ENCODE assay signal across 11 mouse cellular contexts in the genomic region with DNA sequence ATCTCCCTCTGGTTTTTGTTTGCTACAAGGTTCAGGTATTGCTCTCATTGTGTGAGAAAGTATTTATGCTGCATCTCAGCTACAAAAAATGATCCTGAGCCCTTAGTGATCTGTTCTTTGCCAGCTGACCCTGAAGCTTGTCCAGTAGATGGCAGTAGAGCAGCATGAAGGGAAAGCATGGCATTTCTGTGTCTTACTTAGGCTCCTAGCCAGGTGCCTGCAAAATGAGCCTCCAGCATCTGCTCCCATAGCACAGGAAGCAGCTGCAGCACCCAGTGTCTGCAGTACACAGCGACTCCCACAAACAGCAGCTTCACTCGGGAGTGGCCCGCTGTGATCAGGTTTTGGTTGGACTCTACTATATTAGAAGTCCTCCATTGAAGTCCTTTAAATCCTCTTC. TPM values are rescaled to one million over a fixed set of nuclear protein-coding genes. Genes with fewer than 3 reads are reported as not detected.
DNase-seq lines count a peak whose midpoint lies in the region; ATAC-seq and TF ChIP-seq lines count a peak whose summit lies in the region.
"Not testable (repeated sequence)": the region's sequence is repeated elsewhere in the genome, so short reads cannot be mapped to it uniquely, and the experiment has no call there.
"Had no signal": no experiment of that assay in that cellular context is flagged by ENCODE, and none has a peak within 500 bp of the region (broad histone marks: within the 10 kb centered on the region; RNA-seq: fewer than 3 reads in every experiment).

No protein-coding gene starts in this region.

- intact Hi-C loops in left cerebral cortex, postnatal 4 days (cut with DNase I), result not testable (repeated sequence)

- DNase-seq in A20 (ENCODE audit: low read depth, low spot score), result peak; percentile 77
- peak; percentile 90 for DNase-seq in embryonic facial prominence, embryonic 14.5 days (ENCODE audit: low spot score)
- peak; percentile 87 for DNase-seq in kidney, adult 9 months
- peak; percentile 80 for DNase-seq in left cerebral cortex, postnatal 4 days

- not testable (repeated sequence) for H3K4me1 ChIP-seq in bone marrow, adult 2 months (ENCODE audit: control insufficient read depth, insufficient read depth, low read length); embryonic facial prominence, embryonic 14.5 days (ENCODE audit: control insufficient read depth, insufficient read depth, low read length); midbrain, embryonic 16.5 days (ENCODE audit: control insufficient read depth, insufficient read depth, low read length); small intestine, adult 2 months (ENCODE audit: control insufficient read depth, insufficient read depth, insufficient read length, low read length)

- not testable (repeated sequence) for TF ChIP-seq POLR2A in bone marrow, adult 2 months (IDR thresholded peaks at IDR 0.05; ENCODE audit: borderline replicate concordance, control insufficient read depth, low read depth, low read length); small intestine, adult 2 months (IDR thresholded peaks at IDR 0.05; ENCODE audit: low read depth, low read length)

- H3K9me3 ChIP-seq in embryonic facial prominence, embryonic 14.5 days (ENCODE audit: control insufficient read depth, low read length); midbrain, embryonic 16.5 days (replicated peaks; ENCODE audit: control insufficient read depth, low read length, poor library complexity, severe bottlenecking): not testable (repeated sequence)

- TF ChIP-seq CTCF in bone marrow, adult 2 months (IDR thresholded peaks at IDR 0.05; ENCODE audit: control insufficient read depth, insufficient read depth, low read length), result peak; percentile 42
- TF ChIP-seq CTCF in small intestine, adult 2 months (IDR thresholded peaks at IDR 0.05; ENCODE audit: extremely low read depth, insufficient read length, insufficient replicate concordance, low read depth, low read length), result peak; percentile 37; the same call in 1 of the 2 replicates

- H3K27ac ChIP-seq in bone marrow, adult 2 months (ENCODE audit: control insufficient read depth, insufficient read depth, low read depth, low read length, poor library complexity); embryonic facial prominence, embryonic 14.5 days (replicated peaks; ENCODE audit: low read depth, low read length); midbrain, embryonic 16.5 days (ENCODE audit: low read length); small intestine, adult 2 months (ENCODE audit: insufficient read depth, low read depth, low read length): not testable (repeated sequence)

- not testable (repeated sequence) for H3K9ac ChIP-seq in embryonic facial prominence, embryonic 14.5 days (ENCODE audit: low read depth, low read length)
- 0 out of 2 replicates have a peak overlapping the region, but pooled peaks have one; percentile 34 for H3K9ac ChIP-seq in midbrain, embryonic 16.5 days (ENCODE audit: low read depth, low read length)

- ATAC-seq in embryonic facial prominence, embryonic 14.5 days (ENCODE audit: low read depth), result 0 out of 2 replicates have a peak, but pooled peaks have one; percentile 15
- ATAC-seq in granulocyte monocyte progenitor cell, adult 5-6 weeks (replicated peaks; ENCODE audit: poor library complexity, severe bottlenecking), result peak; percentile 77; the same call in 1 of the 2 replicates
- peak; percentile 90 for ATAC-seq in midbrain, embryonic 16.5 days

- H3K27me3 ChIP-seq in embryonic facial prominence, embryonic 14.5 days (replicated peaks; ENCODE audit: control insufficient read depth, insufficient read depth, low read length); midbrain, embryonic 16.5 days (ENCODE audit: control insufficient read depth, insufficient read depth, low read depth, low read length); small intestine, adult 2 months (ENCODE audit: control insufficient read depth, insufficient read depth, low read length): not testable (repeated sequence)

- under 1% methylated on average over 3 of the region's 3 CpGs for WGBS in bone marrow, adult 2 months
- WGBS in embryonic facial prominence, embryonic 14.5 days, result 5% methylated on average over 3 of the region's 3 CpGs
- WGBS in midbrain, embryonic 16.5 days, result 0% methylated on average over 3 of the region's 3 CpGs
- WGBS in small intestine, adult 2 months, result under 1% methylated on average over 3 of the region's 3 CpGs

- not testable (repeated sequence) for H3K4me2 ChIP-seq in embryonic facial prominence, embryonic 14.5 days (ENCODE audit: low read depth, low read length)
- H3K4me2 ChIP-seq in midbrain, embryonic 16.5 days (ENCODE audit: low read length), result peak overlapping the region; percentile 39

- not testable (repeated sequence) for H3K4me3 ChIP-seq in bone marrow, adult 2 months (replicated peaks; ENCODE audit: control insufficient read depth, low read depth, low read length); embryonic facial prominence, embryonic 14.5 days (ENCODE audit: low read depth, low read length); midbrain, embryonic 16.5 days (ENCODE audit: low read depth, low read length); small intestine, adult 2 months (ENCODE audit: low read depth, low read length)

- not testable (repeated sequence) for H3K36me3 ChIP-seq in embryonic facial prominence, embryonic 14.5 days (ENCODE audit: control insufficient read depth, insufficient read depth, low read length); midbrain, embryonic 16.5 days (ENCODE audit: control insufficient read depth, insufficient read depth, low read length); small intestine, adult 2 months (ENCODE audit: control insufficient read depth, insufficient read depth, low read length)

RNA-seq across cellular contexts. Expression of a gene that starts 17.1 kb away (rescaled TPM):
- polyA plus RNA-seq in bone marrow, adult 2 months (2011; ENCODE audit: insufficient read depth, insufficient read length, low replicate concordance, missing spikeins), result not detected in 2 replicates
- not detected in 2 replicates for polyA plus RNA-seq in embryonic facial prominence, embryonic 14.5 days (2014; fragmentation: Nextera tagmentation; extraction: Ambion mirVana)
- total RNA-seq in granulocyte monocyte progenitor cell, adult 5-6 weeks (2014; fragmentation: Nextera tagmentation), result not detected in 2 replicates
- not detected in 2 replicates for total RNA-seq in granulocyte monocyte progenitor cell, adult 5-6 weeks (2017)
- total RNA-seq in left cerebral cortex, postnatal 4 days (2021), result not detected
- polyA plus RNA-seq in midbrain, embryonic 16.5 days (2015; fragmentation: Nextera tagmentation; extraction: Ambion mirVana), result not detected in 2 replicates
- not detected in 2 replicates for polyA plus RNA-seq in small intestine, adult 2 months (2012; rRNA removed)
- total RNA-seq: ES-E14 had no signal
- polyA plus RNA-seq: inflammation-experienced regulatory T-cells, adult 6 months; urinary bladder, adult 2 months had no signal

RNA-seq across cellular contexts. Expression of a gene that starts 22.6 kb away (rescaled TPM):
- not detected in 2 replicates for polyA plus RNA-seq in bone marrow, adult 2 months (2011; ENCODE audit: insufficient read depth, insufficient read length, low replicate concordance, missing spikeins)
- polyA plus RNA-seq in embryonic facial prominence, embryonic 14.5 days (2014; fragmentation: Nextera tagmentation; extraction: Ambion mirVana), result not detected in 2 replicates
- not detected in 2 replicates for total RNA-seq in granulocyte monocyte progenitor cell, adult 5-6 weeks (2014; fragmentation: Nextera tagmentation)
- not detected in 2 replicates for total RNA-seq in granulocyte monocyte progenitor cell, adult 5-6 weeks (2017)
- not detected for total RNA-seq in left cerebral cortex, postnatal 4 days (2021)
- polyA plus RNA-seq in midbrain, embryonic 16.5 days (2015; fragmentation: Nextera tagmentation; extraction: Ambion mirVana), result 0.25 and 0.33 TPM in 2 replicates
- polyA plus RNA-seq in small intestine, adult 2 months (2012; rRNA removed), result not detected in 2 replicates
- total RNA-seq: ES-E14 had no signal
- polyA plus RNA-seq: inflammation-experienced regulatory T-cells, adult 6 months; urinary bladder, adult 2 months had no signal

RNA-seq across cellular contexts. Expression of a gene that starts 36.8 kb away (rescaled TPM):
- polyA plus RNA-seq in bone marrow, adult 2 months (2011; ENCODE audit: insufficient read depth, insufficient read length, low replicate concordance, missing spikeins), result 23.5 and 42.2 TPM in 2 replicates
- 10.6 and 12.4 TPM in 2 replicates for polyA plus RNA-seq in embryonic facial prominence, embryonic 14.5 days (2014; fragmentation: Nextera tagmentation; extraction: Ambion mirVana)
- total RNA-seq in granulocyte monocyte progenitor cell, adult 5-6 weeks (2014; fragmentation: Nextera tagmentation), result 18.4 and 23.3 TPM in 2 replicates
- 14.0 and 16.2 TPM in 2 replicates for total RNA-seq in granulocyte monocyte progenitor cell, adult 5-6 weeks (2017)
- total RNA-seq in left cerebral cortex, postnatal 4 days (2021), result 10 to 100 TPM; 25.3 to 26.2 TPM
- polyA plus RNA-seq in midbrain, embryonic 16.5 days (2015; fragmentation: Nextera tagmentation; extraction: Ambion mirVana), result 26.2 and 28.6 TPM in 2 replicates
- polyA plus RNA-seq in small intestine, adult 2 months (2012; rRNA removed), result 5.9 and 7.8 TPM in 2 replicates

RNA-seq across cellular contexts. Expression of a gene that starts 51.0 kb away (rescaled TPM):
- 53.7 and 117 TPM in 2 replicates for polyA plus RNA-seq in bone marrow, adult 2 months (2011; ENCODE audit: insufficient read depth, insufficient read length, low replicate concordance, missing spikeins)
- 95.5 and 103 TPM in 2 replicates for polyA plus RNA-seq in embryonic facial prominence, embryonic 14.5 days (2014; fragmentation: Nextera tagmentation; extraction: Ambion mirVana)
- 54.4 and 61.3 TPM in 2 replicates for total RNA-seq in granulocyte monocyte progenitor cell, adult 5-6 weeks (2014; fragmentation: Nextera tagmentation)
- 25.9 and 30.1 TPM in 2 replicates for total RNA-seq in granulocyte monocyte progenitor cell, adult 5-6 weeks (2017)
- total RNA-seq in left cerebral cortex, postnatal 4 days (2021), result 10 to 100 TPM; 55.3 to 58.4 TPM
- 122 and 135 TPM in 2 replicates for polyA plus RNA-seq in midbrain, embryonic 16.5 days (2015; fragmentation: Nextera tagmentation; extraction: Ambion mirVana)
- polyA plus RNA-seq in small intestine, adult 2 months (2012; rRNA removed), result 70.7 and 129 TPM in 2 replicates

RNA-seq across cellular contexts. Expression of a gene that starts 59.4 kb away (rescaled TPM):
- not detected in 2 replicates for polyA plus RNA-seq in bone marrow, adult 2 months (2011; ENCODE audit: insufficient read depth, insufficient read length, low replicate concordance, missing spikeins)
- polyA plus RNA-seq in embryonic facial prominence, embryonic 14.5 days (2014; fragmentation: Nextera tagmentation; extraction: Ambion mirVana), result not detected in 2 replicates
- not detected in 2 replicates for total RNA-seq in granulocyte monocyte progenitor cell, adult 5-6 weeks (2014; fragmentation: Nextera tagmentation)
- total RNA-seq in granulocyte monocyte progenitor cell, adult 5-6 weeks (2017), result not detected in 2 replicates
- total RNA-seq in left cerebral cortex, postnatal 4 days (2021), result not detected
- polyA plus RNA-seq in midbrain, embryonic 16.5 days (2015; fragmentation: Nextera tagmentation; extraction: Ambion mirVana), result not detected in 2 replicates
- not detected in 2 replicates for polyA plus RNA-seq in small intestine, adult 2 months (2012; rRNA removed)
- total RNA-seq: ES-E14 had no signal
- polyA plus RNA-seq: inflammation-experienced regulatory T-cells, adult 6 months; urinary bladder, adult 2 months had no signal

Comparison
In these comparisons a context has a peak if more than half of its experiments do, and no peak if none do; other contexts are left out.
1. ATAC-seq: peak in every context shown above with its lines; median percentile 90 in midbrain, embryonic 16.5 days; 77 in granulocyte monocyte progenitor cell, adult 5-6 weeks; 15 in embryonic facial prominence, embryonic 14.5 days.